Mouse (Mus musculus) gastrocnemius, postnatal 25 days (tissue): ENCODE results near the gene Olfr474. TPM values are rescaled to one million over a fixed set of nuclear protein-coding genes. Genes with fewer than 3 reads are reported as not detected.
"Not testable (repeated sequence)": the region's sequence is repeated elsewhere in the genome, so short reads cannot be mapped to it uniquely, and the experiment has no call there.

Source experiments
- DNase-seq: peaks from one replicate; pipeline ENCODE4 v3.0.0; 2022
- long read RNA-seq, 2 experiments: library from polyadenylated mRNA; stranded (forward); transcript quantifications; one replicate each; pipeline ENCODE4 v2.0.0; 2021
- total RNA-seq, 2 experiments: library from RNA; stranded (reverse); gene quantifications; 1 replicate in 1 of 2; 2 replicates in 1 of 2; pipeline ENCODE4 v1.2.3; 2021

The Olfr474 gene
- total RNA-seq, result not detected
- long read RNA-seq, experiment 1, result 0 reads
- long read RNA-seq, experiment 2, result 0 reads

DNA sequence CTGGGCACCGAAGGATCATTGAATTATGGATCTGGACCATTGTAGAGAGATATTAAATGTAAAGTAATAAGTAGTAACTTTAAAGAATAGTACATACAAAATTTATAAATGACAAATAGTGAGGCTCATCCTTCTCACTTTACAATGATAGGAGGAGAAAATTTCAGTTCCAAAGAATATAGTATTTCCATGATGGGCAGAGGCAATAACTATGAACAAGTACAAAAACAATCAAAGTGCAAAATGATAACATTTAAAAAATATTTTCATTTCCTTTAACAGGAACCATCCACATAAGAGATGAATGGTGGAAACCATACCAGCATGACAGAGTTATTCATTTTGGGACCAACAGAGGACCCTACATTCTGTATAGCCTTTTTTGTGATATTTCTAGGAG, at the start of gene Olfr474:
Gene Olfr474 (plus strand): TSS at position 301 of the 400 bp plus-strand sequence.
- DNase-seq, result no peak

DNA sequence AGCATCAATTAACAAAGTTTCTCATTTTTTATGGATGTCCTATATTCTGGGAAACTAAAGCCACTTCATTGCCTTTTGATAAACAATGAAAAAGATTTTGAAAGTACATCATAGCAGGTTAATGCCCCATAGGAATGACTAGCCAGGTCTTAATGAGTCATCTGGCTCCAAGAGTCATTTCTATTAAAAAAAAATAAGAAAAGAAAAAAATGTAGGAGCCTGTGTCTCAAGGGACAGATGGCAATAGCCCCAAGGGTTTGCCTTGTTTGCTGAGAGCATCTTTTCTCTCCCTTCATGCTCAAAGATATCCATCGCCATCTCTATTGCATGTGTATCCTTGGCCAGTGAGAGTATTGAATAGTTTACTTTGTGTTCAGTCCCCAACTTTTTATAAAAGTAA, 24.3 kb upstream of the Olfr474 start, which contains the start of gene Olfr473:
Gene Olfr473 (plus strand): TSS at position 301 of the 400 bp plus-strand sequence.
- no peak for DNase-seq

DNA sequence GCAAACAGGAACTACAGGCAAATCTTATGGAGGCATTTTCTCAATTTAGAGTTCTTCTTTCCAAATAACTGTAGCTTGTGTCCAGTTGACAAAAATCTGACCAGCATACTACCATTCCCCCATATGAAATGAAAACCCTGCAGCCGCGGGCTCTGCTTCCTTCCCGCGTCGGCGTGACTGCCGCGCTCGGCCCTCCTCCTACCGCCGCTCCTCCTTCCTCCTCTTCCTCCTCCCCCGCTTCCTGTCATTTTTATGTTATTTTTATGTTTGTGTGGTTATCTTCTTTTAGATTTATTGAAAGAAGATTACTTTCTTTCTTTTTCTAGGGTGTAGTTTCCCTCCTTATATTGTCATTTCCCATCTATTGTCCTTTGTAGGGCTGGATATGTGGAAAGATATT, 1.9 kb upstream of the Olfr474 start:
- not testable (repeated sequence) for DNase-seq

DNA sequence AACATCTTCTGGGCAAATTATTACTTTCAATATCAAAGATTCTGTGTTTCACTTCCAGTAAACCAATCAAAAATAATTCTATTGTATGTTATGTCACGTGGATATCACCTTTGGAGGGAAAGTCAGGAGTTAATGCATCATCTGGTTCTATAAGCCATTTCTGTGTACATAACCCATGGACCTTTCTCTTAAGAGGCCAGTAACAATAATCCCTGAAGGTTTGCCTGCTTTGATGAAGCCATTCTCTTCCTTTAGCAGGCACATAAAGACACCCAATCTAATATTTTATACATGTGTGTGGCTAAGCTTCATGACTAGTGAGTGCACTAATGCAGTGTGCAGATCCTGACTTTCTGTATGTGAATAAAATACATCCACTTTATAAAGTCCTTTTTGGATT, 10.1 kb downstream of the Olfr474 start, which contains the start of gene Olfr476:
Gene Olfr476 (plus strand): TSS at position 301 of the 400 bp plus-strand sequence.
- no peak for DNase-seq

DNA sequence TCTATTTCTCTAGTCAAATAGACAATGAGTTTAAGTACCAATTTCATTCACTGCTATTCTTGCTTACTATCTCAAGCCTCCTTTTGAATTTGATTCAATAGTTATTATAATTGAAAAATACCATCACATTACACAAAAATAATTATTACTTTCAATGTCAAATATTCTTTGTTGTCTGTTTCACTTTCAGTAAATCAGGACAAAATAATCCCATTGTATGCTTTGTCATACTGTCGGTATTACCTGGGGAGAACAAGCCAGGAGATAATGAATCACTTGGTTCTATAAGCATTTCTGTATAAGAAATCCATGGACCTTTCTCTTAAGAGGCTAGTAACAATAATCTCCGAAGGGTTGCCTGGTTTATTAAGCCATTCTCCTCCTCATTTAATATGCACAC, 31.9 kb downstream of the Olfr474 start, which contains the start of gene Olfr477:
Gene Olfr477 (plus strand): TSS at position 301 of the 400 bp plus-strand sequence.
- DNase-seq, result no peak

Other genes with a start within 250 kb of the Olfr474 start
- under 1 TPM in 1 of 2 experiments, not detected in 1; 0.23 TPM for gene Cyb5r2, start 196.6 kb upstream of the Olfr474 start, total RNA-seq
- gene Ovch2, start 153.4 kb upstream of the Olfr474 start, total RNA-seq, result not detected
- not detected for gene Olfr467, start 142.4 kb upstream of the Olfr474 start, total RNA-seq
- gene Olfr469, start 129.1 kb upstream of the Olfr474 start, total RNA-seq, result not detected
- gene Olfr470, start 107.2 kb upstream of the Olfr474 start, total RNA-seq, result not detected
- gene Olfr472, start 56.7 kb upstream of the Olfr474 start, total RNA-seq, result not detected
- gene Olfr473, start 24.2 kb upstream of the Olfr474 start, total RNA-seq, result not detected
- not detected for gene Olfr476, start 10.2 kb downstream of the Olfr474 start, total RNA-seq
- gene Olfr477, start 32.0 kb downstream of the Olfr474 start, total RNA-seq, result not detected
- not detected for gene Olfr478, start 79.3 kb downstream of the Olfr474 start, total RNA-seq
- not detected for gene Olfr479, start 96.0 kb downstream of the Olfr474 start, total RNA-seq
- not detected for gene Olfr480, start 112.7 kb downstream of the Olfr474 start, total RNA-seq
- gene Olfr481, start 125.2 kb downstream of the Olfr474 start, total RNA-seq, result not detected
- gene Olfr482, start 142.9 kb downstream of the Olfr474 start, total RNA-seq, result under 1 TPM; 0.46 to 0.61 TPM
- not detected for gene Olfr483, start 146.2 kb downstream of the Olfr474 start, total RNA-seq
- gene Olfr484, start 172.8 kb downstream of the Olfr474 start, total RNA-seq, result not detected
- not detected for gene Olfr485, start 205.2 kb downstream of the Olfr474 start, total RNA-seq
- gene Olfr486, start 218.1 kb downstream of the Olfr474 start, total RNA-seq, result not detected